Mouse (Mus musculus) stomach, embryonic 16.5 days (tissue): ENCODE measurements around the gene Ina. TPM values are rescaled to one million over a fixed set of nuclear protein-coding genes. Genes with fewer than 3 reads are reported as not detected.
"Not testable (repeated sequence)": the region's sequence is repeated elsewhere in the genome, so short reads cannot be mapped to it uniquely, and the experiment has no call there.

Source experiments
- ATAC-seq: fragments of 200-750 bp; cut with Nextera tagmentation; 2 replicates; pipeline ENCODE4 v1.8.0; 2017; ENCODE audit warnings: moderate number of reproducible peaks, moderate TSS enrichment; ENCODE audit not compliant: insufficient read depth, low FRiP score
- H3K27ac ChIP-seq: fragments of 300-500 bp; sonication (generic); 2 replicates; pipeline ENCODE4 v1.5.1; 2014; ENCODE audit warnings: low read length
- H3K27me3 ChIP-seq: fragments of 300-500 bp; sonication (generic); 2 replicates; pipeline ENCODE4 v1.6.1; 2014; ENCODE audit warnings: low read length, control low read depth, mixed read lengths; ENCODE audit not compliant: control insufficient read depth, insufficient read depth
- H3K36me3 ChIP-seq: fragments of 300-500 bp; sonication (generic); 2 replicates; pipeline ENCODE4 v1.6.1; 2014; ENCODE audit warnings: low read length; ENCODE audit not compliant: control insufficient read depth, insufficient read depth
- H3K4me1 ChIP-seq: fragments of 300-500 bp; sonication (generic); 2 replicates; pipeline ENCODE4 v1.6.1; 2014; ENCODE audit warnings: low read length, control low read depth, mixed read lengths; ENCODE audit not compliant: control insufficient read depth, insufficient read depth
- H3K4me2 ChIP-seq: fragments of 300-500 bp; sonication (generic); 2 replicates; pipeline ENCODE4 v1.6.1; 2014; ENCODE audit warnings: low read depth, low read length, mixed read lengths
- H3K4me3 ChIP-seq: fragments of 300-500 bp; sonication (generic); replicated peaks from 2 replicates; pipeline ENCODE4 v1.5.1; 2014; ENCODE audit warnings: mild to moderate bottlenecking, low read length
- H3K9ac ChIP-seq: fragments of 300-500 bp; sonication (generic); 2 replicates; pipeline ENCODE4 v1.6.1; 2014; ENCODE audit warnings: low read length
- H3K9me3 ChIP-seq: fragments of 300-500 bp; sonication (generic); replicated peaks from 2 replicates; pipeline ENCODE4 v1.6.1; 2016; ENCODE audit warnings: low read length, control low read depth; ENCODE audit not compliant: control insufficient read depth
- WGBS: fragments of 180-500 bp; shearing (Covaris S2); extraction: QIAGEN DNeasy Blood & Tissue Kit; methylation state at CpG from one replicate; pipeline ENCODE4 v1.1.7; 2014; 5-methylcytosine and 5-hydroxymethylcytosine counted together
- polyA plus RNA-seq: library from polyadenylated mRNA; unstranded; fragments of >200 nt; fragmentation: Nextera tagmentation; extraction: Ambion mirVana; gene quantifications from 2 replicates; pipeline ENCODE4 v1.2.1, GENCODE M21; 2015

The Ina gene
- polyA plus RNA-seq, 1 experiment from 2014 or later: 6.5 TPM

GRCm38 (mm10) chr19:46990625-46991024 is 23.9 kb upstream of the Ina start:
- H3K4me3 ChIP-seq, H3K9ac ChIP-seq, H3K27me3 ChIP-seq, H3K9me3 ChIP-seq, H3K4me2 ChIP-seq, H3K27ac ChIP-seq, ATAC-seq, H3K36me3 ChIP-seq: not testable (repeated sequence)
- peaks cover 11% of the 10 kb centered on the region for H3K4me1 ChIP-seq
- WGBS: 74% methylated on average over 8 of the region's 8 CpGs

- WGBS: 12% methylated on average over 5 of the region's 5 CpGs
- Histone ChIP-seq H3K9ac (no peak overlapping the region), H3K9me3 (no peaks in the 10 kb centered on the region), H3K36me3 (no peaks in the 10 kb centered on the region), H3K27me3 (no peaks in the 10 kb centered on the region), H3K4me2 (no peak overlapping the region), H3K27ac (no peak overlapping the region), H3K4me3 (no peak overlapping the region), H3K4me1 (peaks cover 11% of the 10 kb centered on the region)
- ATAC-seq: no peak
These were observed 23.4 kb upstream of the Ina start for GRCm38 (mm10) chr19:46991145-46991544.

- H3K4me3 ChIP-seq, H3K27ac ChIP-seq, H3K4me1 ChIP-seq, H3K9ac ChIP-seq, H3K9me3 ChIP-seq, ATAC-seq, H3K36me3 ChIP-seq, H3K27me3 ChIP-seq, H3K4me2 ChIP-seq: not testable (repeated sequence)
- WGBS: 68% methylated on average over 4 of the region's 4 CpGs
These were observed 22.2 kb upstream of the Ina start for GRCm38 (mm10) chr19:46992329-46992728.

- ATAC-seq: no peak
- no peak overlapping the region for H3K27ac ChIP-seq
- no peak overlapping the region for H3K9ac ChIP-seq
- H3K4me2 ChIP-seq: no peak overlapping the region
- no peaks in the 10 kb centered on the region for H3K9me3 ChIP-seq
- WGBS: 80% methylated on average over 9 of the region's 9 CpGs
- no peaks in the 10 kb centered on the region for H3K36me3 ChIP-seq
- no peak overlapping the region for H3K4me3 ChIP-seq
- no peaks in the 10 kb centered on the region for H3K4me1 ChIP-seq
- no peaks in the 10 kb centered on the region for H3K27me3 ChIP-seq
These were observed 18.4 kb upstream of the Ina start for GRCm38 (mm10) chr19:46996095-46996494.

- H3K4me2 ChIP-seq: no peak overlapping the region
- H3K9me3 ChIP-seq: no peaks in the 10 kb centered on the region
- H3K9ac ChIP-seq: no peak overlapping the region
- 80% methylated on average over 8 of the region's 8 CpGs for WGBS
- H3K4me1 ChIP-seq: no peaks in the 10 kb centered on the region
- no peak overlapping the region for H3K27ac ChIP-seq
- no peaks in the 10 kb centered on the region for H3K36me3 ChIP-seq
- H3K27me3 ChIP-seq: no peaks in the 10 kb centered on the region
- H3K4me3 ChIP-seq: no peak overlapping the region
- no peak for ATAC-seq
These were observed 16.2 kb upstream of the Ina start for GRCm38 (mm10) chr19:46998168-46998870.

GRCm38 (mm10) chr19:46998953-46999352 is 15.5 kb upstream of the Ina start:
- no peaks in the 10 kb centered on the region for H3K27me3 ChIP-seq
- no peaks in the 10 kb centered on the region for H3K9me3 ChIP-seq
- no peak overlapping the region for H3K27ac ChIP-seq
- H3K4me3 ChIP-seq: no peak overlapping the region
- H3K36me3 ChIP-seq: no peaks in the 10 kb centered on the region
- no peak for ATAC-seq
- H3K9ac ChIP-seq: no peak overlapping the region
- H3K4me1 ChIP-seq: no peaks in the 10 kb centered on the region
- H3K4me2 ChIP-seq: no peak overlapping the region
- 80% methylated on average over 4 of the region's 4 CpGs for WGBS

- WGBS: 69% methylated on average over 6 of the region's 6 CpGs
- Histone ChIP-seq H3K27ac (no peak overlapping the region), H3K27me3 (no peaks in the 10 kb centered on the region), H3K36me3 (no peaks in the 10 kb centered on the region), H3K4me1 (no peaks in the 10 kb centered on the region), H3K9me3 (no peaks in the 10 kb centered on the region), H3K9ac (no peak overlapping the region), H3K4me3 (no peak overlapping the region), H3K4me2 (no peak overlapping the region)
- no peak for ATAC-seq
These were observed 14.7 kb upstream of the Ina start for GRCm38 (mm10) chr19:46999753-47000152.

- not testable (repeated sequence) for H3K4me3 ChIP-seq, H3K9ac ChIP-seq, H3K27me3 ChIP-seq, H3K9me3 ChIP-seq, H3K4me1 ChIP-seq, H3K27ac ChIP-seq, ATAC-seq, H3K4me2 ChIP-seq, H3K36me3 ChIP-seq
- 68% methylated on average over 2 of the region's 3 CpGs for WGBS
These were observed 14.1 kb upstream of the Ina start for GRCm38 (mm10) chr19:47000357-47000756.

GRCm38 (mm10) chr19:47003742-47004511 is 10.6 kb upstream of the Ina start:
- H3K36me3 ChIP-seq: no peaks in the 10 kb centered on the region
- H3K27ac ChIP-seq: no peak overlapping the region
- no peak for ATAC-seq
- no peaks in the 10 kb centered on the region for H3K9me3 ChIP-seq
- H3K4me2 ChIP-seq: no peak overlapping the region
- no peak overlapping the region for H3K4me3 ChIP-seq
- H3K4me1 ChIP-seq: no peaks in the 10 kb centered on the region
- H3K9ac ChIP-seq: no peak overlapping the region
- no peaks in the 10 kb centered on the region for H3K27me3 ChIP-seq
- whole genome bisulfite sequencing: 69% methylated on average over 6 of the region's 6 CpGs
